Mouse (Mus musculus) testis, adult 2 months (tissue): ENCODE data around the gene Map3k12.

Experiments used
- CTCF ChIP-seq: fragments of 200-500 bp; IDR thresholded peaks from 2 replicates; pipeline ENCODE4 v1.5.1; 2012; ENCODE audit warnings: low read depth, mild to moderate bottlenecking, inconsistent platforms, low read length, moderate library complexity; ENCODE audit not compliant: control insufficient read depth, insufficient read depth, insufficient replicate concordance
- POLR2A ChIP-seq: fragments of 200-500 bp; IDR thresholded peaks from 2 replicates; pipeline ENCODE4 v1.6.1; 2012; ENCODE audit warnings: low read depth, mild to moderate bottlenecking, inconsistent platforms, low read length, moderate library complexity; ENCODE audit not compliant: control insufficient read depth

DNA sequence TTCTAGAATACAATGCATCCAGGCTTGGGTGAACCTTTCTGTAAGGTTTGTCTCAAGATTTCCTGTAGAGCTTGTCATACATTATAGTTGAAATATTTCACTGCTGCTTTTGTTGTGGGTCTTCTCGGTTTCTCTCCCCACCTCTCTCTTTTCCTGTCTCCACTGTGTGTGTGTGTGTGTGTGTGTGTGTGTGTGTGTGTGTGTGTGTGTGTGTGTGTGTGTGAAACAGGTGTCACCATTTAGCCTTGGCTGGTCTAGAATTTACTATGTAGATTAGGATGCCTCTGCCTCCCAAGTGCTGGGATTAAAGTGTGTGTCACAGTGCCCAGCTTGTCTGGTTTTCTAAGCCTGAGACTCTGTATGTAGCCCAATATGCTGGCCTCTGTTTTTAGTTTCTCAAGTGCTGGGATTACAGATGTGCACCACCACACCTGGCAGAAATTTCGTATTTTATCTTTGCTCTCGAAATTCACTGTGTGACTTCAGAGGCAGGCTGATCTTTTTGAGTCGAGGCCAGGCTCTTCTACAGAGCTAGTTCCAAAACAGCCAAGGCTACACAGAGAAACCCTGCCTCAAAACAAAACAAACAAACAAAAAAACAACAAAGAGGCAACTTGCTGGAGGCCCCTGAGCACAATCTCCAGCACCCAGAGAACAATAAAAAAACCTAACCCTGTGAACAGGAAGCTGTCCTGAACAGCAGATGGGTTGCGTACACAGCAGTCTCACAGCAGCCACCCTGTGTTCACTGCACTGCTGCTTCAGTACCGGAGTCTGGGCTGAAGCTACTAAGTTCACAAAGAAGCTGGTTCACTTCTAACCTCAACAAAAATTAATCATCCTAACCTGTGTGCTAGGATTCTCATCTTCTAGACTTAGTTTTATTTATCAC lies 9.5 kb upstream of the Map3k12 start:
- no peak for TF ChIP-seq CTCF
- no peak for TF ChIP-seq POLR2A
